Mouse (Mus musculus) gonadal fat pad, adult 2 months (tissue): Measurements from ENCODE around the gene Slc25a23. TPM values are rescaled to one million over a fixed set of nuclear protein-coding genes. Genes with fewer than 3 reads are reported as not detected.
A peak's percentile ranks its signal among the peaks of the same experiment; 100 is the strongest.

Experiments
- DNase-seq: peaks from one replicate; pipeline ENCODE4 v3.0.0-alpha.2; 2012; ENCODE audit warnings: low read depth
- polyA plus RNA-seq: library from polyadenylated mRNA; depleted of rRNA; stranded (reverse); fragments of >200 nt; gene quantifications from 2 replicates; pipeline ENCODE4 v1.2.3, GENCODE M21; 2012; rRNA removed

Gene Slc25a23
- polyA plus RNA-seq, 1 experiment: 49.0 TPM

DNA sequence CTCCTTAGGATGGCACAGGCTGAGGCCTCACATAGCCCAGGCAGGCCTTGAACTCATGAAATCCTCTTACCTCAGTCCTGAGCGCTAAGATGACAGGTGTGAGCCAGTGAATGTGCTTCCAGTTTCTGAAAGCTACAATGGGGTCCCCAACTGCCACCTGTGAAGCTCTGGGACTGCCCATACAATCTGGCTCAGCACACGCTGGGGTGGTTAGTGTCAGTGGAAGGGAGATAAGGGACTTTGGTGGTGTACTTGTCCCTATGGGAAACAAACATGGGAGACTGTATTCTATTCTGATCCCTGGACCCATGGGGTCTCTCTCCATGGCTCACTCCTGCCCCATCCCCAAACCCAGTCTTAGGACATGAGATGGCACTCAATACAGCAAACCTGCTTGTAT is 40.0 kb downstream of the Slc25a23 start:
- DNase-seq: no peak

- no peak for DNase-seq
Measured at GRCm38 (mm10) chr17:57012245-57012795, 47.3 kb downstream of the Slc25a23 start.

GRCm38 (mm10) chr17:57011236-57012141 is 48.2 kb downstream of the Slc25a23 start, which contains the start of the genes Gtf2f1 and Gm17949:
TSS of gene Gtf2f1 (minus strand) at chr17:57011288.
TSS of gene Gm17949 (plus strand) at chr17:57011469.
- DNase-seq: peak; percentile 78

DNA sequence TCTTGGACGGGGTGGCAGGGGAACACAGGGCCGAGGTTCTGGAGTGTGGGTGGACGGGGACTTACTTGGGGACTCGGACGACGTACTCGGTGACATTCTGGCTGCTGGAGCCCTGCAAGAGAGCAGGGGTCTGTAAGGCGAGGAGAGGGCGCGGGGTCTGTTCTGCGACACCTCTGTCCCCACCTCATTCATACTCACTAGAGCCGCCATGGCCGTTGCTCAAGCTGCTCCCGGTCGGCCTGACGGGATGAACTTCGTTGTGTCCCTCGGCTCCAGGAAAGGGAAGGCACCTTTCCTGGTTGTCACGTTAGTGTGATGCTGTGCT is 48.8 kb downstream of the Slc25a23 start:
- no peak for DNase-seq

DNA sequence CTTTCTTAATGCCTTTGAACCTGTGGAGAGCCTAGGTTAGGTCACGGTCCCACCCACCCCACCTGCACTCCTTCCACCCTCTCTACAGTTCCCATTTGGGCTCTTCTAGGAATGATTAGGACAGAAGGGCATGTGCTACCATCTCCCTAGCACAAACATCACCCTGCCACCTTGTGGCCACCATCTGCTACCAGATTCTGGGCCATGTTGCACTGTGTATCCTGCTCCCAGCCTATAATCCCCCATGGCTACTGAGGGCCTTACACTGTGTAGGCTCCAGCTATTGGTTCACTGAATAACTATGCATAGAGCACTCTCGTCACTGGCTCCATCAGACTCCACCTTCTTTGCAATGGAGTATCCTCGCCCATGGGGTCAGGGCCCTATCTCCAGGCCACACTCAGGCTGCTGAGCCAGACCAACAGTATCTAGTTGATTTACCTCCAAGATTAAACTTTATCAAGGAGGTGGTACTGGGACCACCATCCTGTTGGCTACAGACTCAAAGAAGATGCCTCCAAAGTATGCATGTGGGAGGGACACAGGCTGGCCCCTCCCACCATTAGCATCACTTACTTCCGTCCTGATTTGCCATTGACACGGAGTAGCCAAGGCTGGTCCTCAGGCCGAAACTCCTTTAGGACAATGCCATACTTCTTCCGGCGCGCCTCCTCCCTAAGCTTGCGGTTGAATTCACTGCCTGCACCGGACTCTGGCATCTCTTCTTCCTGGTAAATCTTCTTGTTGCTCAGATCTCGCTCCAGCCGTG is 52.3 kb downstream of the Slc25a23 start:
- DNase-seq: no peak

DNA sequence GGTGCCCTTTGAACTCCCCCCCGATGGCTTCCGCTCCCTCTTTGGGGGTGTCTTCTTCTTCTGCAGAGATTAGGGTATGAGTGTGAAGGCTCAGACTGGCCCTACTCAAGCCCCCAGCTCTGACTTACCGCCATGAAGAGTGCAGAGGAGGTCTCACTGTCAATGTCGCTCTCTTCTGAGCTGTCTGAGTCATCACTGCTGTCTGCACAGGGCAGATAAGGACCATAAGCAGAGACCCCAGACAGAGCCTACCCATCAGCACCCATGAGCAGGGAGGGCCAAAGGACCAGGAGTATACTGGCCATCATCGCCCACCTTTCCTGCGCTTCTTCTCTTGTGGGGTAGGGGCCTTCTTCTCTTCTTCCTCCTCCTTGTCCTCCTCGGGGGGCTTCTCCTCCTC is 55.7 kb downstream of the Slc25a23 start:
- no peak for DNase-seq

DNA sequence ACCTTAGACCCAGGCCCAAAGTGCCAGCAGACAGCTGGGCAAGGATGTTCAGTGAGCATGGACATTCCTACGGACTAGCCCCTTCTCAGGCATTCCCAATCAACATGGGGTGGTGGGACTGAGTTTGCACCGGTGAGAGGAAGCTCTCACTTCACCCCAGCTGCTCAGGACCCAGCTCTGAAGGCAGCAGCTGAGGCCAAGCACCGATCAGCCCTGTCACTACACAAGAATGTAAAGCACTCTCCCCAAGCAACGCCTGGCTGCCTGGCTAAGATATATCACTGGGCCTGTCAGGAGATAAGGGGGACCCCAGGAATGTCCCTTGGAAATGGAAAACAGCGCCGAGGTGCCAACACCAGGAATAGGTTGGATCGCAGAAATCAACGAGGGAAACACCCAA is 58.4 kb downstream of the Slc25a23 start:
- DNase-seq: no peak

- DNase-seq: no peak
Measured at GRCm38 (mm10) chr17:56999968-57000609, 59.6 kb downstream of the Slc25a23 start, which contains the start of gene Pspn. TSS of gene Pspn (minus strand) at chr17:57000018.

- DNase-seq: no peak
Measured at GRCm38 (mm10) chr17:56999414-56999813, 60.2 kb downstream of the Slc25a23 start.

GRCm38 (mm10) chr17:56997029-56997667 is 62.5 kb downstream of the Slc25a23 start, which contains the start of gene Alkbh7:
TSS of gene Alkbh7 (plus strand) at chr17:56997339.
- DNase-seq: peak; percentile 93

- DNase-seq: no peak
Measured at GRCm38 (mm10) chr17:56996506-56996905, 63.2 kb downstream of the Slc25a23 start.

DNA sequence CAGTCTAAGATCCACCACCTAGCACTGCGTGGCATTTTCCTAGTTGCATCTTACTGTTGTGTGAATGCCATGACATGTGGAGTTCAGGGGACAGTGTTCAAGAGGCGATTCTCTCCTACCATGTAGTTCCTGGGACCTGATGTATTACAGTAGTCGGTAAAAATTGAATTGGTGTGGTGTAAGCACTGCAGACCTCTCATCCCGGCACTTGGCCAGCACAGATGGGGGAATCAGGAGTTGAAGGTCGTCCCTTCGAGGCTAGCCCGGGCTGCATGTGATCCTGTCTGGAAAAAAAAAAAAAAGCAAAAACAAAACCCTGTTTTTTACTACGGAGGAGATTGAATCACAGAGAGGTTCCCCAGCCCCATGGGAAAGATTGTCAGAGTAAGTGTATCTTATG is 64.6 kb downstream of the Slc25a23 start:
- DNase-seq: no peak

Other genes starting within 250 kb of the Slc25a23 start
- gene Rfx2, start 228.8 kb downstream of the Slc25a23 start, polyA plus RNA-seq: 11.2 and 13.1 TPM in 2 replicates
- 0.74 and 1.5 TPM in 2 replicates for gene Acsbg2, start 185.4 kb downstream of the Slc25a23 start, polyA plus RNA-seq
- 0.23 and 0.38 TPM in 2 replicates for gene 1700061G19Rik, start 184.4 kb downstream of the Slc25a23 start, polyA plus RNA-seq
- 33.6 and 36.4 TPM in 2 replicates for gene Mllt1, start 124.4 kb downstream of the Slc25a23 start, polyA plus RNA-seq
- gene Acer1, start 77.7 kb downstream of the Slc25a23 start, polyA plus RNA-seq: not detected in 2 replicates
- gene Clpp, start 69.6 kb downstream of the Slc25a23 start, polyA plus RNA-seq: 171 and 183 TPM in 2 replicates
- 32.3 and 38.3 TPM in 2 replicates for gene Alkbh7, start 62.5 kb downstream of the Slc25a23 start, polyA plus RNA-seq
- not detected in 2 replicates for gene Pspn, start 59.8 kb downstream of the Slc25a23 start, polyA plus RNA-seq
- gene Gtf2f1, start 48.6 kb downstream of the Slc25a23 start, polyA plus RNA-seq: 32.5 and 37.8 TPM in 2 replicates
- gene Gm17949, start 48.4 kb downstream of the Slc25a23 start, polyA plus RNA-seq: 0.20 and 0.47 TPM in 2 replicates
- 44.9 and 61.6 TPM in 2 replicates for gene Khsrp, start 28.3 kb downstream of the Slc25a23 start, polyA plus RNA-seq
- 0.12 and 0.29 TPM in 2 replicates for gene Slc25a41, start 18.2 kb downstream of the Slc25a23 start, polyA plus RNA-seq
- gene Crb3, start 758 bp downstream of the Slc25a23 start, polyA plus RNA-seq: 38.7 and 47.6 TPM in 2 replicates
- gene Dennd1c, start 18.7 kb upstream of the Slc25a23 start, polyA plus RNA-seq: 5.0 and 5.4 TPM in 2 replicates
- 2.5 and 4.3 TPM in 2 replicates for gene Tubb4a, start 27.9 kb upstream of the Slc25a23 start, polyA plus RNA-seq
- gene Tnfsf9, start 45.5 kb upstream of the Slc25a23 start, polyA plus RNA-seq: 0.55 and 0.58 TPM in 2 replicates
- not detected in 2 replicates for gene Cd70, start 89.9 kb upstream of the Slc25a23 start, polyA plus RNA-seq
- 0.24 and 0.32 TPM in 2 replicates for gene Tnfsf14, start 134.3 kb upstream of the Slc25a23 start, polyA plus RNA-seq
- 194 and 273 TPM in 2 replicates for gene C3, start 168.3 kb upstream of the Slc25a23 start, polyA plus RNA-seq
- gene Gpr108, start 188.6 kb upstream of the Slc25a23 start, polyA plus RNA-seq: 77.8 and 78.2 TPM in 2 replicates
- 27.5 and 33.1 TPM in 2 replicates for gene Trip10, start 189.6 kb upstream of the Slc25a23 start, polyA plus RNA-seq
- 2.9 and 3.1 TPM in 2 replicates for gene Vav1, start 219.2 kb upstream of the Slc25a23 start, polyA plus RNA-seq